Mouse (Mus musculus) heart, postnatal 0 days (tissue): Measurements from ENCODE around the gene Fry. TPM values are rescaled to one million over a fixed set of nuclear protein-coding genes. Genes with fewer than 3 reads are reported as not detected.

Source experiments
- ATAC-seq: fragments of 200-750 bp; cut with Nextera tagmentation; 2 replicates; pipeline ENCODE4 v1.8.0; 2017; ENCODE audit warnings: low read depth, moderate number of reproducible peaks, moderate library complexity; ENCODE audit not compliant: insufficient read depth
- DNase-seq: peaks from one replicate; pipeline ENCODE4 v3.0.0-alpha.2; 2016; ENCODE audit warnings: low spot score
- H3K27ac ChIP-seq: fragments of 300-500 bp; sonication (generic); 2 replicates; pipeline ENCODE4 v1.5.1; 2014; ENCODE audit warnings: low read depth, mild to moderate bottlenecking
- H3K27me3 ChIP-seq: fragments of 300-500 bp; sonication (generic); 2 replicates; pipeline ENCODE4 v1.6.1; 2014; ENCODE audit warnings: low read length, mixed read lengths; ENCODE audit not compliant: control insufficient read depth, insufficient read depth
- H3K36me3 ChIP-seq: fragments of 300-500 bp; sonication (generic); replicated peaks from 2 replicates; pipeline ENCODE4 v1.6.1; 2014; ENCODE audit warnings: low read length, mixed read lengths; ENCODE audit not compliant: control insufficient read depth, insufficient read depth
- H3K4me1 ChIP-seq: fragments of 300-500 bp; sonication (generic); 2 replicates; pipeline ENCODE4 v1.6.1; 2014; ENCODE audit warnings: antibody characterized with exemption; ENCODE audit not compliant: control insufficient read depth, insufficient read depth
- H3K4me2 ChIP-seq: fragments of 300-500 bp; sonication (generic); 2 replicates; pipeline ENCODE4 v1.6.1; 2014; ENCODE audit warnings: low read depth, mild to moderate bottlenecking, low read length, moderate library complexity
- H3K4me3 ChIP-seq: fragments of 300-500 bp; sonication (generic); 2 replicates; pipeline ENCODE4 v1.5.1; 2014; ENCODE audit warnings: low read depth, low read length
- H3K9ac ChIP-seq: fragments of 300-500 bp; sonication (generic); replicated peaks from 2 replicates; pipeline ENCODE4 v1.6.1; 2014; ENCODE audit warnings: low read depth, low read length, mixed read lengths
- H3K9me3 ChIP-seq: fragments of 300-500 bp; sonication (generic); replicated peaks from 2 replicates; pipeline ENCODE4 v1.6.1; 2016; ENCODE audit warnings: low read length; ENCODE audit not compliant: control insufficient read depth
- CTCF ChIP-seq: IDR thresholded peaks from 2 replicates; pipeline ENCODE4 v1.5.1; 2016; ENCODE audit warnings: antibody characterized with exemption, control low read depth, low read depth
- EP300 ChIP-seq: IDR thresholded peaks from 2 replicates; pipeline ENCODE4 v1.6.1; 2016; ENCODE audit warnings: antibody characterized with exemption, low read depth
- WGBS: fragments of 180-500 bp; shearing (Covaris S2); extraction: QIAGEN DNeasy Blood & Tissue Kit; methylation state at CpG from one replicate; pipeline ENCODE4 v1.1.7; 2014; 5-methylcytosine and 5-hydroxymethylcytosine counted together
- polyA plus RNA-seq: library from polyadenylated mRNA; unstranded; fragments of >200 nt; fragmentation: Nextera tagmentation; extraction: Ambion mirVana; gene quantifications from 2 replicates; pipeline ENCODE4 v1.2.1, GENCODE M21; 2015
- total RNA-seq: library from RNA; depleted of rRNA; stranded (reverse); fragments of >200 nt; gene quantifications from 2 replicates; pipeline ENCODE4 v1.2.3, GENCODE M21; 2014; ENCODE audit warnings: low replicate concordance

Fry gene
- total and polyA plus RNA-seq, 2 experiments from 2014 or later = 31.8 to 124 TPM

- no peak for TF ChIP-seq CTCF
- no peak for TF ChIP-seq EP300
- ATAC-seq (no peak), DNase-seq (no peak)
- WGBS = 61% methylated on average over 12 of the region's 12 CpGs
- 0 out of 2 replicates have a peak, but pooled peaks cover under 1% of the 10 kb centered on the region for H3K9me3 ChIP-seq
- no peak overlapping the region for H3K4me3 ChIP-seq
- H3K27me3 ChIP-seq = no peaks in the 10 kb centered on the region
- peak overlapping the region; percentile 22; the same call in 1 of the 2 replicates for H3K27ac ChIP-seq
- H3K4me2 ChIP-seq = no peak overlapping the region
- H3K36me3 ChIP-seq = no peaks in the 10 kb centered on the region
- no peak overlapping the region for H3K9ac ChIP-seq
- peaks cover 14% of the 10 kb centered on the region for H3K4me1 ChIP-seq
Observed at GRCm38 (mm10) chr5:150263162-150263561, 144.7 kb downstream of the Fry start.

GRCm38 (mm10) chr5:150263656-150264055, 145.2 kb downstream of the Fry start:
- Histone ChIP-seq H3K4me2 (no peak overlapping the region), H3K4me1 (peaks cover 9% of the 10 kb centered on the region), H3K9me3 (peaks cover 5% of the 10 kb centered on the region; the same call in 1 of the 2 replicates), H3K27me3 (no peaks in the 10 kb centered on the region), H3K9ac (no peak overlapping the region), H3K36me3 (no peaks in the 10 kb centered on the region), H3K4me3 (no peak overlapping the region), H3K27ac (no peak overlapping the region)
- no peak for TF ChIP-seq CTCF
- TF ChIP-seq EP300 = no peak
- 79% methylated on average over 6 of the region's 6 CpGs for WGBS
- ATAC-seq = no peak
- no peak for DNase-seq

GRCm38 (mm10) chr5:150265005-150265404, 146.6 kb downstream of the Fry start:
- no peaks in the 10 kb centered on the region for H3K36me3 ChIP-seq
- no peak overlapping the region for H3K9ac ChIP-seq
- TF ChIP-seq CTCF = no peak
- TF ChIP-seq EP300 = no peak
- ATAC-seq (no peak), DNase-seq (no peak)
- no peaks in the 10 kb centered on the region for H3K27me3 ChIP-seq
- H3K4me2 ChIP-seq = no peak overlapping the region
- no peak overlapping the region for H3K27ac ChIP-seq
- no peak overlapping the region for H3K4me3 ChIP-seq
- peaks cover 5% of the 10 kb centered on the region; the same call in 1 of the 2 replicates for H3K9me3 ChIP-seq
- 0 out of 2 replicates have a peak, but pooled peaks cover 4% of the 10 kb centered on the region for H3K4me1 ChIP-seq
- 59% methylated on average over 1 of the region's 1 CpGs for WGBS

GRCm38 (mm10) chr5:150265953-150266352, 147.5 kb downstream of the Fry start:
- no peak for ATAC-seq
- 72% methylated on average over 2 of the region's 2 CpGs for WGBS

GRCm38 (mm10) chr5:150268261-150268660, 149.8 kb downstream of the Fry start:
- 90% methylated on average over 3 of the region's 3 CpGs for WGBS
- H3K36me3 ChIP-seq = no peaks in the 10 kb centered on the region
- DNase-seq (no peak), ATAC-seq (no peak)
- no peaks in the 10 kb centered on the region for H3K27me3 ChIP-seq
- H3K9ac ChIP-seq = no peak overlapping the region
- no peak overlapping the region for H3K27ac ChIP-seq
- TF ChIP-seq CTCF (peak; percentile 30), EP300 (no peak)
- H3K4me1 ChIP-seq = peaks cover 6% of the 10 kb centered on the region; the same call in 1 of the 2 replicates
- peaks cover 5% of the 10 kb centered on the region; the same call in 1 of the 2 replicates for H3K9me3 ChIP-seq
- H3K4me3 ChIP-seq = no peak overlapping the region
- no peak overlapping the region for H3K4me2 ChIP-seq

More at GRCm38 (mm10) chr5:150265953-150266352, 147.5 kb downstream of the Fry start:
- Histone ChIP-seq H3K27ac (no peak overlapping the region), H3K9ac (no peak overlapping the region), H3K36me3 (no peaks in the 10 kb centered on the region), H3K9me3 (peaks cover 5% of the 10 kb centered on the region; the same call in 1 of the 2 replicates), H3K27me3 (no peaks in the 10 kb centered on the region), H3K4me1 (peaks cover 6% of the 10 kb centered on the region; the same call in 1 of the 2 replicates), H3K4me3 (no peak overlapping the region), H3K4me2 (no peak overlapping the region)
- DNase-seq = no peak
- TF ChIP-seq CTCF = no peak
- no peak for TF ChIP-seq EP300

- Histone ChIP-seq H3K36me3 (no peaks in the 10 kb centered on the region), H3K4me3 (no peak overlapping the region), H3K4me2 (peak overlapping the region; percentile 21; the same call in 1 of the 2 replicates), H3K27me3 (no peaks in the 10 kb centered on the region), H3K4me1 (peaks cover 6% of the 10 kb centered on the region; the same call in 1 of the 2 replicates), H3K9ac (0 out of 2 replicates have a peak overlapping the region, but pooled peaks have one; percentile 25), H3K9me3 (peaks cover 5% of the 10 kb centered on the region; the same call in 1 of the 2 replicates), H3K27ac (no peak overlapping the region)
- ATAC-seq (no peak), DNase-seq (no peak)
- no peak for TF ChIP-seq EP300
- TF ChIP-seq CTCF = no peak
- 29% methylated on average over 4 of the region's 4 CpGs for WGBS
Observed at GRCm38 (mm10) chr5:150270468-150270867, 152.0 kb downstream of the Fry start.
